Mouse (Mus musculus) liver, embryonic 11.5 days (tissue): ENCODE measurements around the gene Adamtsl3. TPM values are rescaled to one million over a fixed set of nuclear protein-coding genes. Genes with fewer than 3 reads are reported as not detected.

Source experiments
- ATAC-seq: fragments of 200-750 bp; cut with Nextera tagmentation; replicated peaks from 2 replicates; pipeline ENCODE4 v1.8.0; 2017; ENCODE audit warnings: moderate number of reproducible peaks, mild to moderate bottlenecking, moderate TSS enrichment, moderate library complexity; ENCODE audit not compliant: low FRiP score
- DNase-seq: peaks from one replicate; pipeline ENCODE4 v3.0.0-alpha.2; 2017; ENCODE audit warnings: low spot score
- H3K27ac ChIP-seq: fragments of 300-500 bp; sonication (generic); 2 replicates; pipeline ENCODE4 v1.5.1; 2014; ENCODE audit warnings: mild to moderate bottlenecking, low read depth, low read length, control low read depth
- H3K27me3 ChIP-seq: fragments of 300-500 bp; sonication (generic); replicated peaks from 2 replicates; pipeline ENCODE4 v1.6.1; 2014; ENCODE audit warnings: low read length, mixed read lengths; ENCODE audit not compliant: control insufficient read depth, insufficient read depth
- H3K36me3 ChIP-seq: fragments of 300-500 bp; sonication (generic); 2 replicates; pipeline ENCODE4 v1.6.1; 2014; ENCODE audit warnings: mild to moderate bottlenecking, low read length, moderate library complexity, mixed read lengths; ENCODE audit not compliant: control insufficient read depth, insufficient read depth
- H3K4me1 ChIP-seq: fragments of 300-500 bp; sonication (generic); replicated peaks from 2 replicates; pipeline ENCODE4 v1.6.1; 2014; ENCODE audit warnings: low read length, mixed read lengths; ENCODE audit not compliant: control insufficient read depth, insufficient read depth
- H3K4me2 ChIP-seq: fragments of 300-500 bp; sonication (generic); 2 replicates; pipeline ENCODE4 v1.6.1; 2014; ENCODE audit warnings: mild to moderate bottlenecking, control low read depth, moderate library complexity
- H3K4me3 ChIP-seq: fragments of 300-500 bp; sonication (generic); 2 replicates; pipeline ENCODE4 v1.5.1; 2014; ENCODE audit warnings: low read depth, low read length, control low read depth
- H3K9ac ChIP-seq: fragments of 300-500 bp; sonication (generic); 2 replicates; pipeline ENCODE4 v1.6.1; 2014; ENCODE audit warnings: low read depth, low read length, control low read depth
- H3K9me3 ChIP-seq: fragments of 300-500 bp; sonication (generic); 2 replicates; pipeline ENCODE4 v1.6.1; 2016; ENCODE audit warnings: low read length, inconsistent platforms, mixed read lengths; ENCODE audit not compliant: control insufficient read depth
- WGBS: fragments of 180-500 bp; shearing (Covaris S2); extraction: QIAGEN DNeasy Blood & Tissue Kit; methylation state at CpG from one replicate; pipeline ENCODE4 v1.1.7; 2014; 5-methylcytosine and 5-hydroxymethylcytosine counted together
- polyA plus RNA-seq: library from polyadenylated mRNA; unstranded; fragments of >200 nt; fragmentation: Nextera tagmentation; extraction: Ambion mirVana; gene quantifications from 2 replicates; pipeline ENCODE4 v1.2.1, GENCODE M21; 2014

Gene Adamtsl3
- polyA plus RNA-seq, 1 experiment from 2014 or later: 0.37 TPM

DNA sequence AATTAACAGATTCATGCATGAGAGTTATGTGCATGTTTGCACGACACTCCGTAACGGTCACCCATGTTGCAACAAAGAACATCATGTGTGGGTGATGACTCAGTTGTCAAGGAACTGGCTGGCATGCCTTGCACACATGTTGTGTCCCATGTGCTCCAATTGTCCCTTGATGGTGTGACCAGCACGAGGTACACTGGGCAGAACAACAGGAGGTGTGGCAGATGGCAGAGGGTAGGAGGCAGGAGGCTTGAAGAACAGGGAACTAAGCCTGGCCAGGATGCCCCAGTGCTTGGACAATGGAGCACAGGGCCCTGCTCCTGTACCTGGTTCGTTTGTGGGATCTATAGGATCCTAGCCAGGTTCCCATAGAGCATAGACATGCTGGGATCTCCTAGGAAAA is 31.0 kb downstream of the Adamtsl3 start:
- no peak for ATAC-seq
- Histone ChIP-seq H3K36me3 (no peaks in the 10 kb centered on the region), H3K9ac (no peak overlapping the region), H3K9me3 (no peaks in the 10 kb centered on the region), H3K27ac (no peak overlapping the region), H3K27me3 (no peaks in the 10 kb centered on the region), H3K4me1 (no peaks in the 10 kb centered on the region), H3K4me3 (no peak overlapping the region), H3K4me2 (no peak overlapping the region)
- WGBS: 79% methylated on average over 5 of the region's 5 CpGs
- DNase-seq: no peak

GRCm38 (mm10) chr7:82368047-82368446 is 32.6 kb downstream of the Adamtsl3 start:
- Histone ChIP-seq H3K4me3 (no peak overlapping the region), H3K27me3 (no peaks in the 10 kb centered on the region), H3K9ac (no peak overlapping the region), H3K4me1 (no peaks in the 10 kb centered on the region), H3K27ac (no peak overlapping the region), H3K4me2 (no peak overlapping the region), H3K9me3 (no peaks in the 10 kb centered on the region), H3K36me3 (no peaks in the 10 kb centered on the region)
- WGBS: 39% methylated on average over 2 of the region's 2 CpGs
- DNase-seq: no peak
- ATAC-seq: no peak

DNA sequence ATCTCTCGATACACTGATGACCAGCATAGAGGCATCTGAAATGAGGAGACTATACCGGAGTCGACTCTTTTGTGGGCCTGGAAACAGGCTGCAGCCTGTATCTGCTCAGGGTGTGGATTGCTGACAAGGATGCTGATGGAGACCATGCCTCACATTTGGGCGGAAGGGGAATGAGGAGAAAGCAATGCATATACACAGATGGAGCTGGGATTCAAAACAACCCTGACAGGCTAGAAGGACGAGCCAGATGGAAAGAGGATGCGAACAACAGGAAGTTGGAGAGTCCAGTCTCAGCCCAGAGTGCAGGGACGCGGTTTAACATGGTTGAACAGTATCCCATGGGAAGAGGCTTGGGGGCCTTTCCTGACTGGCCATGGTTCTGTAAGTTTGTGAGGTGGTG is 34.6 kb downstream of the Adamtsl3 start:
- 81% methylated on average over 8 of the region's 8 CpGs for WGBS
- Histone ChIP-seq H3K9ac (no peak overlapping the region), H3K4me2 (no peak overlapping the region), H3K27me3 (no peaks in the 10 kb centered on the region), H3K9me3 (no peaks in the 10 kb centered on the region), H3K4me1 (no peaks in the 10 kb centered on the region), H3K36me3 (no peaks in the 10 kb centered on the region), H3K27ac (no peak overlapping the region), H3K4me3 (no peak overlapping the region)
- no peak for DNase-seq
- ATAC-seq: no peak

- Histone ChIP-seq H3K4me1 (no peaks in the 10 kb centered on the region), H3K4me3 (no peak overlapping the region), H3K27me3 (no peaks in the 10 kb centered on the region), H3K9ac (no peak overlapping the region), H3K27ac (no peak overlapping the region), H3K4me2 (no peak overlapping the region), H3K36me3 (no peaks in the 10 kb centered on the region), H3K9me3 (no peaks in the 10 kb centered on the region)
- DNase-seq (no peak), ATAC-seq (no peak)
- 64% methylated on average over 3 of the region's 3 CpGs for WGBS
These were observed 35.9 kb downstream of the Adamtsl3 start for GRCm38 (mm10) chr7:82371411-82371810.

- ATAC-seq: no peak
- Histone ChIP-seq H3K4me1 (no peaks in the 10 kb centered on the region), H3K36me3 (no peaks in the 10 kb centered on the region), H3K4me3 (no peak overlapping the region), H3K27me3 (no peaks in the 10 kb centered on the region), H3K9ac (no peak overlapping the region), H3K27ac (no peak overlapping the region), H3K9me3 (no peaks in the 10 kb centered on the region), H3K4me2 (no peak overlapping the region)
- WGBS: 74% methylated on average over 1 of the region's 1 CpGs
- no peak for DNase-seq
These were observed 42.8 kb downstream of the Adamtsl3 start for GRCm38 (mm10) chr7:82378311-82378710.

GRCm38 (mm10) chr7:82379765-82380164 is 44.3 kb downstream of the Adamtsl3 start:
- Histone ChIP-seq H3K9ac (no peak overlapping the region), H3K4me1 (no peaks in the 10 kb centered on the region), H3K27me3 (no peaks in the 10 kb centered on the region), H3K4me2 (no peak overlapping the region), H3K36me3 (no peaks in the 10 kb centered on the region), H3K27ac (no peak overlapping the region), H3K9me3 (no peaks in the 10 kb centered on the region), H3K4me3 (no peak overlapping the region)
- WGBS: 75% methylated on average over 7 of the region's 7 CpGs
- no peak for DNase-seq
- no peak for ATAC-seq

- Histone ChIP-seq H3K4me3 (no peak overlapping the region), H3K27ac (no peak overlapping the region), H3K36me3 (no peaks in the 10 kb centered on the region), H3K27me3 (no peaks in the 10 kb centered on the region), H3K9me3 (no peaks in the 10 kb centered on the region), H3K9ac (no peak overlapping the region), H3K4me1 (no peaks in the 10 kb centered on the region), H3K4me2 (no peak overlapping the region)
- WGBS: 65% methylated on average over 4 of the region's 4 CpGs
- no peak for ATAC-seq
- no peak for DNase-seq
These were observed 47.5 kb downstream of the Adamtsl3 start for GRCm38 (mm10) chr7:82382843-82383535.

- WGBS: 73% methylated on average over 3 of the region's 3 CpGs
- DNase-seq (no peak), ATAC-seq (no peak)
- no peak overlapping the region for H3K4me3 ChIP-seq
- H3K9me3 ChIP-seq: no peaks in the 10 kb centered on the region
- H3K9ac ChIP-seq: no peak overlapping the region
- H3K36me3 ChIP-seq: no peaks in the 10 kb centered on the region
- no peaks in the 10 kb centered on the region for H3K4me1 ChIP-seq
- no peak overlapping the region for H3K4me2 ChIP-seq
- H3K27me3 ChIP-seq: no peaks in the 10 kb centered on the region
- H3K27ac ChIP-seq: no peak overlapping the region
These were observed 48.0 kb downstream of the Adamtsl3 start for GRCm38 (mm10) chr7:82383536-82383848.

DNA sequence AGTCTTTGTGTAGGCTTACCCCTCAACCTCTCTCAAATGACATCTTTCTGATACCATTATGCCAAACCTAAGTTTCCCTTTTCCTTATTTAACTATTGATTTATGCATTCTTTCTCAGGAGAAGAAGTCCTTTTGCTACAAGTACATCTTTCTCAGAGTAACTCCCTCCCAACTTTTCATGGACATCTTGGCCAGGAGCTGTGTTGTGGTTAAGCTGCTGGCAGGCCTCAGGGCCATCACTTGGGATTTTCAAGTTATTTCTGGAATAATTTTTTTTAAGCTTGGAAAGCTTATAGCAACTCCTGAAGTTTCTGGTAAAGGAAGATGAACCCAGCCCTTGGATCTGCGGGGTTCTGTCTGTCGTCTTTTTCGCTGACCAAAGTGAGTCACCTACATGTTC is 51.6 kb downstream of the Adamtsl3 start:
- Histone ChIP-seq H3K4me2 (no peak overlapping the region), H3K4me3 (no peak overlapping the region), H3K36me3 (no peaks in the 10 kb centered on the region), H3K9ac (no peak overlapping the region), H3K9me3 (no peaks in the 10 kb centered on the region), H3K27ac (no peak overlapping the region), H3K4me1 (no peaks in the 10 kb centered on the region), H3K27me3 (no peaks in the 10 kb centered on the region)
- WGBS: 92% methylated on average over 3 of the region's 3 CpGs
- no peak for DNase-seq
- no peak for ATAC-seq
